Mouse (Mus musculus) midbrain, embryonic 13.5 days (tissue): ENCODE data around the gene Zfp655. TPM values are rescaled to one million over a fixed set of nuclear protein-coding genes. Genes with fewer than 3 reads are reported as not detected.
"Not testable (repeated sequence)": the region's sequence is repeated elsewhere in the genome, so short reads cannot be mapped to it uniquely, and the experiment has no call there.

Source experiments
- ATAC-seq: fragments of 200-750 bp; cut with Nextera tagmentation; 2 replicates; pipeline ENCODE4 v1.8.0; 2017; ENCODE audit warnings: mild to moderate bottlenecking, moderate TSS enrichment, moderate library complexity
- H3K27ac ChIP-seq: fragments of 300-500 bp; sonication (generic); 2 replicates; pipeline ENCODE4 v1.5.1; 2015; ENCODE audit warnings: inconsistent platforms, mild to moderate bottlenecking, moderate library complexity
- H3K27me3 ChIP-seq: fragments of 300-500 bp; sonication (generic); 2 replicates; pipeline ENCODE4 v1.6.1; 2015; ENCODE audit warnings: mild to moderate bottlenecking, inconsistent platforms
- H3K36me3 ChIP-seq: fragments of 300-500 bp; sonication (generic); 2 replicates; pipeline ENCODE4 v1.6.1; 2015; ENCODE audit warnings: mild to moderate bottlenecking, inconsistent platforms
- H3K4me1 ChIP-seq: fragments of 300-500 bp; sonication (generic); replicated peaks from 2 replicates; pipeline ENCODE4 v1.6.1; 2015; ENCODE audit warnings: inconsistent platforms
- H3K4me2 ChIP-seq: fragments of 300-500 bp; sonication (generic); replicated peaks from 2 replicates; pipeline ENCODE4 v1.6.1; 2015; ENCODE audit warnings: moderate library complexity, mild to moderate bottlenecking, inconsistent platforms
- H3K4me3 ChIP-seq: fragments of 300-500 bp; sonication (generic); replicated peaks from 2 replicates; pipeline ENCODE4 v1.5.1; 2015; ENCODE audit warnings: mild to moderate bottlenecking, inconsistent platforms
- H3K9ac ChIP-seq: fragments of 300-500 bp; sonication (generic); replicated peaks from 2 replicates; pipeline ENCODE4 v1.6.1; 2015; ENCODE audit warnings: mild to moderate bottlenecking, inconsistent platforms
- H3K9me3 ChIP-seq: fragments of 300-500 bp; sonication (generic); 2 replicates; pipeline ENCODE4 v1.6.1; 2016; ENCODE audit warnings: mild to moderate bottlenecking, inconsistent platforms
- WGBS: fragments of 180-500 bp; shearing (Covaris S2); methylation state at CpG from one replicate; pipeline ENCODE4 v1.1.7; 2015; 5-methylcytosine and 5-hydroxymethylcytosine counted together
- polyA plus RNA-seq: library from polyadenylated mRNA; unstranded; fragments of >200 nt; fragmentation: Nextera tagmentation; extraction: Ambion mirVana; gene quantifications from 2 replicates; pipeline ENCODE4 v1.2.1, GENCODE M21; 2015

The Zfp655 gene
- polyA plus RNA-seq, 1 experiment from 2014 or later = 38.7 TPM

DNA sequence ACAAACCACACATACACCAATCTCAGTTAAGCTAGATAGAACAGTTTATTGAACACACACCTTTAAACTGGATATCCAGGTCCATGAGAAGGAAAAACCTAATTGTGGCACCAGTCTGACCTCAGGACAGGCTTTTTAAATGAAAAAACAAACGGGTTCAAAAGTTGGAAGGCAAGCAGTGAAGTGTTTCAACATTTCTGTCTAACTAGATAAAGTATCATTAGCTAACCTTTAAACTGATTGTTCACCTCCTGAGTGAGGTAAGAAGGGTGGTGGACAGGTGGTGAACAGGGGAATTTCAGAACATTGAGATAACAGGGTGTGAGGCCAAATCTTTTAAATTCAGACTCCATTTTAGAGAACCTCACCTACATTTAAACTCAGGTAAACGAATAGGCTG lies 5.1 kb upstream of the Zfp655 start:
- H3K27ac ChIP-seq = no peak overlapping the region
- H3K9ac ChIP-seq = no peak overlapping the region
- H3K9me3 ChIP-seq = no peaks in the 10 kb centered on the region
- no peak overlapping the region for H3K4me3 ChIP-seq
- ATAC-seq = no peak
- H3K36me3 ChIP-seq = peaks cover 21% of the 10 kb centered on the region
- no peak overlapping the region for H3K4me2 ChIP-seq
- H3K27me3 ChIP-seq = no peaks in the 10 kb centered on the region
- peaks cover 7% of the 10 kb centered on the region for H3K4me1 ChIP-seq
- WGBS = 60% methylated on average over 2 of the region's 2 CpGs

DNA sequence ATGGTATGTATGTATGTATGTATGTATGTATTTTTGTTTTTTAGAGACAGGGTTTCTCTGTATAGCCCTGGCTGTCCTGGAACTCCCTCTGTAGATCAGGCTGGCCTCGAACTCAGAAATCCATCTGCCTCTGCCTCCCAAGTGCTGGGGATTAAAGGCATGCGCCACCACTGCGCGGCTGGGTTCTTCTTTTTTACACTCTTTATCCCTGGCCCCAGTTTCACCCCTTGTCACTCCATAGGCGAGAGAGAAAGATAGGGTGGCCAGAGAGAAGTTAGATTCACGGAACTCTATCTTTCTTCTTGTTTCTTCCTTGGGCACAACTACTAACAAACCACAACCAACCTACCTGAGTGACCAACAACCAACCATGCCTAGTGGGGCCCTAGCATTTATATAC lies 2.2 kb upstream of the Zfp655 start:
- H3K27ac ChIP-seq, H3K9ac ChIP-seq, H3K4me2 ChIP-seq, H3K9me3 ChIP-seq, ATAC-seq, H3K4me3 ChIP-seq, H3K27me3 ChIP-seq: not testable (repeated sequence)
- 85% methylated on average over 6 of the region's 6 CpGs for WGBS
- Histone ChIP-seq H3K4me1 (peaks cover 21% of the 10 kb centered on the region), H3K36me3 (peaks cover 11% of the 10 kb centered on the region)

DNA sequence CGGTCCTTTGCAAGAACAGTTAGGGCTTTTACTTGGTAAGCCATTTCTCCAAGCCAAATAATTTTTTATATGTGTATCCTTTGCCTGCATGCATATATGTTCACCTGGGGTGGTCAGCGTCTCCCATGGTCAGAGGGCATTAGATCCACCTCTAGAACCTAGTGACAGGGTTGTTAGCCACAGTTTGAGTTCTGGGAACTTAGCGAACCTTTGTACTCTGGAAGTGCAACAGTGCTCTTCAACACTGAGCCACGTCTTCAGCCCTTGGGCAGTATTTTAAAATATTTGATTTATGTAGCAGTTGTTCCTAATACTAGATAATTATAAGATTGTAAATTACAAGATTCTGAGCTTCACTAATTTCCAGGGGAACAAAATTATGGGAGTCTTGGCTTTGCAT lies 874 bp upstream of the Zfp655 start:
- Histone ChIP-seq H3K27ac (no peak overlapping the region), H3K4me3 (peak overlapping the region; percentile 91), H3K36me3 (peaks cover 24% of the 10 kb centered on the region), H3K4me1 (peaks cover 21% of the 10 kb centered on the region), H3K27me3 (no peaks in the 10 kb centered on the region), H3K9me3 (no peaks in the 10 kb centered on the region), H3K9ac (peak overlapping the region; percentile 98), H3K4me2 (peak overlapping the region; percentile 69)
- WGBS = 86% methylated on average over 4 of the region's 4 CpGs
- no peak for ATAC-seq

DNA sequence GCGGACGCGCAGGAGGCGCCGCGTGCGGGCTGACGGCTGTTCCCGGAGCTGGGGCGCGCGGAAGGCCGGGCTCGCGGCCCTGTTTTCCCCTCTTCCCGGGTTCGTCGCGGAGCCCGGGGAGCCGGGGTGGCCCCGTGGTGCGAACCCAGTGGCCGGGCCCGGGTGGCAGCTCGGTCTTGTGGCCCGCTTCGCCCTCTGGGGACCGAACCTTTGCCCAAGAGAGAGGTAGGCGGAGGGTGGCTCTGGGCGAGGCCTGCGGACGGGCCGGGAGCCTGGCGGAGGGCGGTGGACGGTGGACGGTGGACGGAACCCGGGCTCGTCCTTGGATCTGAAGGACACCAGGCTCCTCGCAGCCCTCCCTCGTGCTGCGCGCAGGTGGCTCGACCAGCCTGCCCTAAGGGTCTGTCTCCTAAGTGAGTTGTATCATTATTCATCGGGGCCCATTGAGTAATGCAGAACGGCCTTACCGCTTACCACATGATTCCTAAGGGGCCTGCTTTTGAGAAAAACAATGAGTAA lies 437 bp downstream of the Zfp655 start:
- no peak for ATAC-seq
- WGBS = under 1% methylated on average over 38 of the region's 49 CpGs
- H3K4me1 ChIP-seq = peaks cover 21% of the 10 kb centered on the region
- H3K4me2 ChIP-seq = peak overlapping the region; percentile 69
- peak overlapping the region; percentile 84 for H3K27ac ChIP-seq
- peaks cover 34% of the 10 kb centered on the region for H3K36me3 ChIP-seq
- H3K9ac ChIP-seq = peak overlapping the region; percentile 98
- H3K27me3 ChIP-seq = no peaks in the 10 kb centered on the region
- H3K4me3 ChIP-seq = peak overlapping the region; percentile 91
- H3K9me3 ChIP-seq = no peaks in the 10 kb centered on the region

DNA sequence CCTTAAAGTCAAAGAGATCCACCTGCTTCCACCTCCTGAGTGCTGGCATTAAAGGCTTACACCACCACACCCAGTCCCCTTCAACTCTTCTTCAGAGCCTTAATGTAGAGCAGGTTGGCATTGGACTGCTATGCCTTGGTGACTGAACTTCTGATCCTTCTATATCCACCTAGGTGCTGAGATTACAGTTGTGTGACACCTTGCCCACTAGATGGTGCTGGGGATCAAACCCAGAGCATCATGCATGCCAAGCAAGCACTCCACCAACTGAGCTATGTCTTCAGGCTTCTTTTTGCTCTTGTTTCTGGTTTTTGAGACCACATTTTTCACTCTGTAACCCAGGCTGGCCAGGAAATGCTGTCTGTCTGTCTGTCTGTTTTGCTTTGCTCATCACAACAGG lies 3.1 kb downstream of the Zfp655 start:
- Histone ChIP-seq H3K4me2 (no peak overlapping the region), H3K4me3 (no peak overlapping the region), H3K4me1 (peaks cover 21% of the 10 kb centered on the region), H3K9ac (no peak overlapping the region), H3K27me3 (no peaks in the 10 kb centered on the region), H3K36me3 (peaks cover 55% of the 10 kb centered on the region), H3K9me3 (no peaks in the 10 kb centered on the region), H3K27ac (no peak overlapping the region)
- no peak for ATAC-seq

DNA sequence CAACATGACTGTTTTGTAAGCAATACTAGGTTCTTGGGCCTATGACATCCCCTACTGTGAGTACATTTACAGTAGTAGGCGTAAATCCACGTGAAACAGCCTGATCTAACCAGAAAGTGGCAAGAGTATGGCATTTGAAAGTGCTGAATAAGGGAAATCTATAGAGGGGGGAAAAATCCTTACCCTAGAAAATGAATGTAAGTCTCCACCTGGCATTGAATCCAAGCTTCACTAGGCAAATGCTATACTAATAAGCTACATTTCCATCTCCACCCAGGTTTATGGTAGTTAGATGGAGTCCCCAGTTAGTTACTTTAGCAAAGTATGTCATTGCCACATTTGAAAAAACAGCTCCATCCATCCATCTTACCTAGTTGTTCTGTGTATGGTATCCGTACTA lies 18.0 kb downstream of the Zfp655 start:
- no peak overlapping the region for H3K9ac ChIP-seq
- no peak overlapping the region for H3K4me3 ChIP-seq
- H3K27ac ChIP-seq = no peak overlapping the region
- WGBS = 94% methylated on average over 3 of the region's 3 CpGs
- no peak overlapping the region for H3K4me2 ChIP-seq
- ATAC-seq = no peak
- peaks cover 70% of the 10 kb centered on the region for H3K36me3 ChIP-seq
- H3K27me3 ChIP-seq = no peaks in the 10 kb centered on the region
- H3K4me1 ChIP-seq = no peaks in the 10 kb centered on the region
- no peaks in the 10 kb centered on the region for H3K9me3 ChIP-seq

DNA sequence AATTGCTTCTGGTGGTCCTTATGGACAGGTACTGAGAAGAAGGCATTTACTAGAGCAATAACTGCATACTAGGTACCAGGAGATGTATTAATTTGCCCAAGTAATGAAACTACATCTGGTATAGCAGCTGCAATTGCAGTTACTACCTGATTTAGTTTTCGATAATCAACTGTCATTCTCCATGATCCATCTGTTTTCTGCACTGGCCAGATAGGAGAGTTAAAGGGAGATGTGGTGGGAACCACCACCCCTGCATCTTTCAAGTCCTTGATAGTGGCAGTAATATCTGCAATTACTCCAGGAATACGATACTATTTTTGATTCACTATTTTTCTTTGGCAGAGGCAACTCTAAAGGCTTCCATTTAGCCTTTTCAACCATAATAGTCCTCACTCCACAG lies 42.1 kb downstream of the Zfp655 start:
- ATAC-seq, H3K36me3 ChIP-seq, H3K4me1 ChIP-seq, H3K9ac ChIP-seq, H3K9me3 ChIP-seq, H3K27ac ChIP-seq, H3K4me3 ChIP-seq, H3K4me2 ChIP-seq, H3K27me3 ChIP-seq: not testable (repeated sequence)
- WGBS = 92% methylated on average over 2 of the region's 2 CpGs

DNA sequence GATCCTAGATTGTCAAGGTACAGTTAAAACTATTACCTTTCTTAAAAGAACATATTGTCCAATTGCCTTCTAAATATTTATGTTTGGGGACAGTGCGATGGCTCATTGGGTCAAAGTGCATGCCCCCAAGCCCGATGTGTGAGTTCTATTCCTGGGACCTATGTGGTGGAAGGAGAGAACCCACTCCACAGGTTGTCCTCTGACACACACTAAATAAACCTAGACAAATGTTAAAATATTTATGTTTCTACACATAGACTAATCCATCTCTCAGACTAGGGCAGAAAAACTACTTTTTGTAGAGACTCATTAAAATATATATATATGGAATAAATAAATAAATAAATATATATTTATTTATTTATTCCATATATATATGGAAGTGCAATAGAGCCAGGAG lies 48.4 kb downstream of the Zfp655 start:
- 90% methylated on average over 2 of the region's 2 CpGs for WGBS
- no peak overlapping the region for H3K27ac ChIP-seq
- peaks cover 16% of the 10 kb centered on the region for H3K4me1 ChIP-seq
- H3K4me2 ChIP-seq = no peak overlapping the region
- peaks cover 25% of the 10 kb centered on the region for H3K36me3 ChIP-seq
- no peak overlapping the region for H3K9ac ChIP-seq
- peak overlapping the region; percentile 93; the same call in 1 of the 2 replicates for H3K4me3 ChIP-seq
- H3K9me3 ChIP-seq = no peaks in the 10 kb centered on the region
- H3K27me3 ChIP-seq = no peaks in the 10 kb centered on the region
- peak; percentile 65 for ATAC-seq

DNA sequence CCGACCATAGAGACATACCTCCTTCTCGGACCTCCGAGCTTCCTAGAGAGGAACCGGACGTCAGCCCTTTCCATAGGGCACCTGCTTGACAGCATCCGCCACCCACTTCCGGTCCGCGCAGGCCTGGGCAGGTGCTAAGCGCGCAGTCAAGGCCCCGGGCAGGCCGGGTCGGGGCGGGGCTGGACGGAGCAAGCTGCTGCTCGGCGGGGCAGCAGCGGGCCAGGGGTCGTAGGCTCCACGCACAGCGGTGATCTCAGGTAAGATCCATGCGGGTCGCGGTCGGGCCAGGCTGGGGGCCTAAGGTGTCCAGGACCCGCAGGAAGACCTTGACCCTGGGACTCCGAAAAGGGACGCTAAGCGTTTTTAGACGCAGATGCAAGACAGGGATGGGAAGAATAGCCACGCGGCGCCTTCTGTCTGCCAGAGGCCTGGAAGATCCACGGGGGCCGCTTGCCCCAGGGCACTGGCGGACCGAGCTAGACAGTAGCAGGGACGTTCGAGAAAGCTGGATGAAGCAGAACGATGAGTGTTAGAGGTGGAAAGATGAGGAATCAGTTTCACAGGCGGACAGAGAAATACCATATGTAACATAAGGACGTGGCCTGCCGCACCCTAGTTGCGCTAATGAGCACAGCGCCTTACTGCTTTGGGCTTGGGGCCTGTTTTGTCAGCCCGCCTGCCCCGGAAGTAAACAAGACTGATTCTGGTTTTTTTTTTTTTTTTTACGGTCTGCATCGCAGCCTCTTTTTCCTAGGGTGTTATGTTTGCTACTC lies 49.0 kb downstream of the Zfp655 start, which contains the start of gene Zscan25:
TSS of gene Zscan25 (plus strand) at position 130 of the 773 bp plus-strand sequence.
- peak within 1 kb of the TSS; percentile 90 for H3K27ac ChIP-seq
- no peaks in the 10 kb centered on the region for H3K27me3 ChIP-seq
- H3K4me2 ChIP-seq = peak within 1 kb of the TSS; percentile 85
- H3K9ac ChIP-seq = peak within 1 kb of the TSS; percentile 97
- peak within 1 kb of the TSS; percentile 93 for H3K4me3 ChIP-seq
- under 1% methylated on average over 50 of the region's 50 CpGs for WGBS
- ATAC-seq = peak; percentile 99
- no peaks in the 10 kb centered on the region for H3K9me3 ChIP-seq
- H3K4me1 ChIP-seq = peaks cover 16% of the 10 kb centered on the region
- H3K36me3 ChIP-seq = peaks cover 31% of the 10 kb centered on the region

DNA sequence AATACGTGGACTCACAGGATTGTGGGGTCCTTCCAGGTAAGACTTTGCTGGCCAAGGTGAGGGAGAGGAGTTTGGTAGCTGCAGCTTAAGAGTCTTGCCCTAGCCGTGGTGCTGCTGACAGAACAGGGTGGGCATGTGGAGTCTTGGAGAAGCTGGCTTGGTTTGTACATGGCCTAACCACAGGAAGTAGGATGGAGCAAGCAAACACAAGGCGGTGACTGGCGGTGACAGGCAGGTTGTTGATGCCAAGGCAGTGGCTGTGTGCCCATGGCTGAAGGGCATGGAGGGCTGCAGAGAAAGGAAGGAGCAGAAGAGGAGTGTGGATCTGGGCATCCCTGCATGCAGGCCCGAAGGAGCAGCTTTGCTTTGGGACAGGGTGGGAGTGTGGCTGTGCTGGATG lies 56.9 kb downstream of the Zfp655 start:
- WGBS = 93% methylated on average over 5 of the region's 5 CpGs
- H3K4me1 ChIP-seq = no peaks in the 10 kb centered on the region
- 0 out of 2 replicates have a peak, but pooled peaks have one; percentile 27 for ATAC-seq

DNA sequence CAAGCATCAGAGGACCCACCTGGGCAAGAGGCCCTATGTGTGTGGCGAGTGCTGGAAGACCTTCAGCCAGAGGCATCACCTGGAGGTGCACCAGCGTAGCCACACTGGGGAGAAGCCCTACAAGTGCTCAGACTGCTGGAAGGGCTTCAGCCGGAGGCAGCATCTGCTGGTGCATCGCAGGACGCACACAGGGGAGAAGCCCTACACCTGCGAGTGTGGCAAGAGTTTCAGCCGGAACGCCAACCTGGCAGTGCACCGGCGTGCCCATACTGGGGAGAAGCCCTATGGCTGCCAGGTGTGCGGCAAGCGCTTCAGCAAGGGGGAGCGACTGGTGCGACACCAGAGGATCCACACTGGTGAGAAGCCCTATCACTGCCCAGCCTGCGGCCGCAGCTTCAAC lies 59.2 kb downstream of the Zfp655 start:
- Histone ChIP-seq H3K4me2 (no peak overlapping the region), H3K9me3 (no peaks in the 10 kb centered on the region), H3K36me3 (peaks cover 91% of the 10 kb centered on the region), H3K4me3 (no peak overlapping the region), H3K27ac (no peak overlapping the region), H3K9ac (no peak overlapping the region), H3K27me3 (no peaks in the 10 kb centered on the region), H3K4me1 (no peaks in the 10 kb centered on the region)
- whole genome bisulfite sequencing = 98% methylated on average over 16 of the region's 16 CpGs
- ATAC-seq = no peak

More for the DNA sequence above, 56.9 kb downstream of the Zfp655 start:
- Histone ChIP-seq H3K4me3 (no peak overlapping the region), H3K9me3 (no peaks in the 10 kb centered on the region), H3K27ac (no peak overlapping the region), H3K9ac (no peak overlapping the region), H3K36me3 (peaks cover 95% of the 10 kb centered on the region), H3K27me3 (no peaks in the 10 kb centered on the region), H3K4me2 (no peak overlapping the region)

DNA sequence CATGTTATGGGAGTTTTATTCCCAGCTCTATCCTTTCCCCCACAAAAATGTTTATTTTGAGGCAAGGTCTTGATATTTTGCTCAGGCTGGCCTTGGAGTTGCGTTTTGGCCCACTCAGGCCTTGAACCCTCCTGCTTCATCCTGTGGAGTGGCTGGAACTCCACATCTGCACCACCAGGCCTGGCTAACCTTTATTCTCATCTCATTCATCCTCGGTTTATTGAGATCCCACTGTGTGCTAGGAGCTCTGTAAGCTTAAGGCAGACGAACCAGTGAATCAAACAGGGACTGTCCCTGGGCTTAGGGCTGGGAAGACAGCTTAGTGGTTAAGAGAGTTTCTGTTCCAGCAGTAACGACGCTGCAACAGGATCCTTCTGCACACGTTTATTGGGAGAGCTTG lies 60.9 kb downstream of the Zfp655 start:
- 93% methylated on average over 6 of the region's 6 CpGs for WGBS
- Histone ChIP-seq H3K4me3 (no peak overlapping the region), H3K9me3 (no peaks in the 10 kb centered on the region), H3K27me3 (no peaks in the 10 kb centered on the region), H3K4me2 (no peak overlapping the region), H3K4me1 (no peaks in the 10 kb centered on the region), H3K9ac (no peak overlapping the region), H3K27ac (no peak overlapping the region), H3K36me3 (peaks cover 76% of the 10 kb centered on the region)
- ATAC-seq = no peak
